Comparison of ENCODE assay signal across 24 mouse cellular contexts in genomic region chr5:119331461-119331860, GRCm38 (mm10).
DNase-seq lines count a peak whose midpoint lies in the region; ATAC-seq and TF ChIP-seq lines count a peak whose summit lies in the region.
"Had no signal": no experiment of that assay in that cellular context is flagged by ENCODE, and none has a peak within 500 bp of the region (broad histone marks: within the 10 kb centered on the region; RNA-seq: fewer than 3 reads in every experiment).

No protein-coding gene starts in this region.

- peak; percentile 58 for DNase-seq in ovary, adult 18-20 months (ENCODE audit: low spot score)
- no peak for DNase-seq in ovary, postnatal 14 days (ENCODE audit: low spot score)
- DNase-seq in adrenal gland, postnatal 10 days: peak; percentile 92
- peak; percentile 92 for DNase-seq in liver, adult 2 months (ENCODE audit: extremely low read depth, low read depth, low spot score)
- no peak for DNase-seq in midbrain, embryonic 14.5 days
- DNase-seq in hindbrain, embryonic 11.5 days (ENCODE audit: low spot score): no peak
- DNase-seq in forebrain, embryonic 11.5 days (ENCODE audit: low spot score): no peak
- DNase-seq: cerebellum, adult 9-10 months; heart, adult 18-20 months; heart, postnatal 36 days; kidney, adult 2 months; kidney, postnatal 14 days; retina, postnatal 1 day; right cerebral cortex, postnatal 25 days; spleen, adult 18-20 months had no signal

- H3K4me1 ChIP-seq in liver, adult 2 months (ENCODE audit: control insufficient read depth, insufficient read depth, low read length): peaks cover 11% of the 10 kb centered on the region
- H3K4me1 ChIP-seq in liver, embryonic 16.5 days (ENCODE audit: control insufficient read depth, low read depth, low read length): peaks cover 4% of the 10 kb centered on the region; the same call in 1 of the 2 replicates
- no peaks in the 10 kb centered on the region for H3K4me1 ChIP-seq in midbrain, embryonic 14.5 days (ENCODE audit: control insufficient read depth, insufficient read depth, low read length)
- H3K4me1 ChIP-seq in hindbrain, embryonic 11.5 days (replicated peaks; ENCODE audit: control insufficient read depth, insufficient read depth, low read length): no peaks in the 10 kb centered on the region
- no peaks in the 10 kb centered on the region for H3K4me1 ChIP-seq in forebrain, embryonic 11.5 days (replicated peaks; ENCODE audit: control insufficient read depth, insufficient read depth, low read length)
- H3K4me1 ChIP-seq: limb, embryonic 12.5 days; neural tube, embryonic 15.5 days had no signal

- no peak overlapping the region for H3K4me2 ChIP-seq in liver, embryonic 16.5 days (ENCODE audit: low read depth, low read length)
- H3K4me2 ChIP-seq in midbrain, embryonic 14.5 days (ENCODE audit: low read length): no peak overlapping the region
- H3K4me2 ChIP-seq in hindbrain, embryonic 11.5 days (replicated peaks; ENCODE audit: low read depth, low read length): no peak overlapping the region
- H3K4me2 ChIP-seq in forebrain, embryonic 11.5 days (ENCODE audit: low read depth, low read length, severe bottlenecking): no peak overlapping the region
- H3K4me2 ChIP-seq: heart, embryonic 15.5 days; hindbrain, embryonic 14.5 days; limb, embryonic 12.5 days; midbrain, embryonic 11.5 days; neural tube, embryonic 15.5 days had no signal

- no peak overlapping the region for H3K4me3 ChIP-seq in liver, adult 2 months (ENCODE audit: insufficient read depth, low read depth, low read length)
- H3K4me3 ChIP-seq in liver, embryonic 16.5 days (ENCODE audit: low read depth, low read length): no peak overlapping the region
- no peak overlapping the region for H3K4me3 ChIP-seq in midbrain, embryonic 14.5 days (replicated peaks; ENCODE audit: low read depth, low read length)
- no peak overlapping the region for H3K4me3 ChIP-seq in hindbrain, embryonic 11.5 days (ENCODE audit: low read depth, low read length)
- no peak overlapping the region for H3K4me3 ChIP-seq in forebrain, embryonic 11.5 days (ENCODE audit: low read depth, low read length)
- H3K4me3 ChIP-seq: heart, embryonic 15.5 days; limb, embryonic 12.5 days; neural tube, embryonic 15.5 days had no signal

- H3K27ac ChIP-seq in liver, adult 2 months (replicated peaks; ENCODE audit: insufficient read depth, low read depth, low read length): peak overlapping the region; percentile 25; the same call in 1 of the 2 replicates
- no peak overlapping the region for H3K27ac ChIP-seq in liver, embryonic 16.5 days (ENCODE audit: low read length)
- H3K27ac ChIP-seq in midbrain, embryonic 14.5 days (replicated peaks; ENCODE audit: low read depth, low read length): no peak overlapping the region
- H3K27ac ChIP-seq in hindbrain, embryonic 11.5 days (ENCODE audit: low read depth, low read length): no peak overlapping the region
- H3K27ac ChIP-seq in forebrain, embryonic 11.5 days (ENCODE audit: low read depth, low read length): no peak overlapping the region
- H3K27ac ChIP-seq: heart, embryonic 15.5 days; hindbrain, embryonic 14.5 days; limb, embryonic 12.5 days; neural tube, embryonic 15.5 days had no signal

- H3K9me3 ChIP-seq in liver, embryonic 16.5 days (replicated peaks; ENCODE audit: control insufficient read depth, low read length): no peaks in the 10 kb centered on the region
- H3K9me3 ChIP-seq in midbrain, embryonic 14.5 days (ENCODE audit: control insufficient read depth, low read length): no peaks in the 10 kb centered on the region
- H3K9me3 ChIP-seq in hindbrain, embryonic 11.5 days (ENCODE audit: control insufficient read depth, low read length): no peaks in the 10 kb centered on the region
- H3K9me3 ChIP-seq in forebrain, embryonic 11.5 days (ENCODE audit: control insufficient read depth, low read length): no peaks in the 10 kb centered on the region
- H3K9me3 ChIP-seq: heart, embryonic 15.5 days; limb, embryonic 12.5 days; neural tube, embryonic 15.5 days had no signal

- peak; percentile 51 for ATAC-seq in liver, embryonic 16.5 days (ENCODE audit: low read depth)
- ATAC-seq in midbrain, embryonic 14.5 days (ENCODE audit: low FRiP score, low TSS enrichment): no peak
- ATAC-seq in hindbrain, embryonic 11.5 days (ENCODE audit: low FRiP score): no peak
- no peak for ATAC-seq in forebrain, embryonic 11.5 days (replicated peaks; ENCODE audit: low FRiP score)
- ATAC-seq: forebrain, embryonic 14.5 days; inflammation-experienced regulatory T-cells, adult 6 months; lung, postnatal 0 days had no signal

- 19% methylated on average over 3 of the region's 3 CpGs for WGBS in liver, adult 2 months
- WGBS in liver, embryonic 16.5 days (ENCODE audit: insufficient replicate concordance): 38% methylated on average over 3 of the region's 3 CpGs
- 69% methylated on average over 3 of the region's 3 CpGs for WGBS in midbrain, embryonic 14.5 days
- WGBS in hindbrain, embryonic 11.5 days: 72% methylated on average over 3 of the region's 3 CpGs
- WGBS in forebrain, embryonic 11.5 days: 71% methylated on average over 3 of the region's 3 CpGs

- no peaks in the 10 kb centered on the region for H3K27me3 ChIP-seq in liver, adult 2 months (ENCODE audit: control insufficient read depth, insufficient read depth, low read length)
- H3K27me3 ChIP-seq in liver, embryonic 16.5 days (ENCODE audit: control insufficient read depth, insufficient read depth, low read depth, low read length): no peaks in the 10 kb centered on the region
- no peaks in the 10 kb centered on the region for H3K27me3 ChIP-seq in midbrain, embryonic 14.5 days (ENCODE audit: control insufficient read depth, insufficient read depth, low read length)
- H3K27me3 ChIP-seq in hindbrain, embryonic 11.5 days (ENCODE audit: control insufficient read depth, insufficient read depth, low read length): no peaks in the 10 kb centered on the region
- no peaks in the 10 kb centered on the region for H3K27me3 ChIP-seq in forebrain, embryonic 11.5 days (ENCODE audit: control insufficient read depth, insufficient read depth, low read length)
- H3K27me3 ChIP-seq: neural tube, embryonic 15.5 days had no signal

- TF ChIP-seq CTCF in liver, adult 2 months (IDR thresholded peaks at IDR 0.05; ENCODE audit: low read depth, low read length): no peak

- no peaks in the 10 kb centered on the region for H3K79me2 ChIP-seq in liver, adult 2 months (ENCODE audit: control insufficient read depth, insufficient read depth, low read length)

- no peaks in the 10 kb centered on the region for H3K36me3 ChIP-seq in liver, adult 2 months (ENCODE audit: control insufficient read depth, insufficient read depth, low read length)
- H3K36me3 ChIP-seq in liver, embryonic 16.5 days (ENCODE audit: control insufficient read depth, insufficient read depth): no peaks in the 10 kb centered on the region
- no peaks in the 10 kb centered on the region for H3K36me3 ChIP-seq in midbrain, embryonic 14.5 days (ENCODE audit: control insufficient read depth, insufficient read depth, low read length)
- no peaks in the 10 kb centered on the region for H3K36me3 ChIP-seq in hindbrain, embryonic 11.5 days (ENCODE audit: control insufficient read depth, insufficient read depth, low read length)
- no peaks in the 10 kb centered on the region for H3K36me3 ChIP-seq in forebrain, embryonic 11.5 days (ENCODE audit: control insufficient read depth, insufficient read depth, low read length)
- H3K36me3 ChIP-seq: heart, embryonic 15.5 days; limb, embryonic 12.5 days; neural tube, embryonic 15.5 days had no signal

- no peak overlapping the region for H3K9ac ChIP-seq in liver, adult 2 months (ENCODE audit: low read depth, low read length)
- no peak overlapping the region for H3K9ac ChIP-seq in liver, embryonic 16.5 days (ENCODE audit: low read depth, low read length)
- H3K9ac ChIP-seq in midbrain, embryonic 14.5 days (replicated peaks; ENCODE audit: low read length): no peak overlapping the region
- no peak overlapping the region for H3K9ac ChIP-seq in hindbrain, embryonic 11.5 days (ENCODE audit: low read depth, low read length)
- H3K9ac ChIP-seq in forebrain, embryonic 11.5 days (ENCODE audit: low read length): no peak overlapping the region
- H3K9ac ChIP-seq: heart, embryonic 15.5 days; hindbrain, embryonic 14.5 days; limb, embryonic 12.5 days; neural tube, embryonic 15.5 days had no signal

- no peak for TF ChIP-seq POLR2A in liver, adult 2 months (IDR thresholded peaks at IDR 0.05; ENCODE audit: extremely low read depth, insufficient read depth, low read length)

Comparison
In these comparisons a context has a peak if more than half of its experiments do, and no peak if none do; other contexts are left out.
1. DNase-seq: peak in ovary, adult 18-20 months (single experiment), adrenal gland, postnatal 10 days (single experiment) and liver, adult 2 months (single experiment); none in ovary, postnatal 14 days (single experiment), midbrain, embryonic 14.5 days (single experiment), hindbrain, embryonic 11.5 days (single experiment) and forebrain, embryonic 11.5 days (single experiment).